Mouse (Mus musculus): ENCODE measurements around the gene Ubl4b. TPM values are rescaled to one million over a fixed set of nuclear protein-coding genes. Genes with fewer than 3 reads are reported as not detected.
A peak's percentile ranks its signal among the peaks of the same experiment; 100 is the strongest.

Ubl4b gene
- polyA plus RNA-seq, 1 experiment = not detected

GRCm38 (mm10) chr3:107579466-107579865 is 24.6 kb upstream of the Ubl4b start:
- no peak overlapping the region for H3K4me3 ChIP-seq (ENCODE audit: insufficient read depth, poor library complexity, severe bottlenecking)
- no peaks in the 10 kb centered on the region for H3K79me2 ChIP-seq (ENCODE audit: control insufficient read depth, insufficient read depth)
- H3ac ChIP-seq (ENCODE audit: control insufficient read depth, insufficient read length, low read depth) = no peak overlapping the region
- H3K27me3 ChIP-seq (ENCODE audit: control insufficient read depth, insufficient read depth, insufficient read length) = peaks cover 40% of the 10 kb centered on the region
- H3K79me3 ChIP-seq (ENCODE audit: low read depth) = no peaks in the 10 kb centered on the region
- H3K36me3 ChIP-seq (ENCODE audit: control insufficient read depth, insufficient read depth) = no peaks in the 10 kb centered on the region
- no peak for TF ChIP-seq MAX (IDR thresholded peaks at IDR 0.05)
- TF ChIP-seq USF1 (IDR thresholded peaks at IDR 0.05; ENCODE audit: low read depth) = no peak
- TF ChIP-seq FOSL1 (IDR thresholded peaks at IDR 0.05; ENCODE audit: insufficient read depth, low read length, poor library complexity, severe bottlenecking) = no peak
- no peak for TF ChIP-seq MYOG (IDR thresholded peaks at IDR 0.05; ENCODE audit: control insufficient read depth, extremely low read depth, insufficient read length)
- TF ChIP-seq CEBPB (IDR thresholded peaks at IDR 0.05; ENCODE audit: low read depth) = no peak
- no peak for TF ChIP-seq MYOD1 (IDR thresholded peaks at IDR 0.05; ENCODE audit: control insufficient read depth, insufficient read length, low read depth)
- no peak for TF ChIP-seq CTCF (IDR thresholded peaks at IDR 0.05; ENCODE audit: control insufficient read depth, insufficient read depth, insufficient read length)

GRCm38 (mm10) chr3:107577810-107578390 is 23.0 kb upstream of the Ubl4b start:
- TF ChIP-seq CEBPB (IDR thresholded peaks at IDR 0.05; ENCODE audit: low read depth) (no peak), FOSL1 (IDR thresholded peaks at IDR 0.05; ENCODE audit: insufficient read depth, low read length, poor library complexity, severe bottlenecking) (no peak), CTCF (IDR thresholded peaks at IDR 0.05; ENCODE audit: control insufficient read depth, insufficient read depth, insufficient read length) (no peak), USF1 (IDR thresholded peaks at IDR 0.05; ENCODE audit: low read depth) (no peak), MYOD1 (IDR thresholded peaks at IDR 0.05; ENCODE audit: control insufficient read depth, insufficient read length, low read depth) (no peak), MAX (IDR thresholded peaks at IDR 0.05) (no peak), MYOG (IDR thresholded peaks at IDR 0.05; ENCODE audit: control insufficient read depth, extremely low read depth, insufficient read length) (no peak)
- no peaks in the 10 kb centered on the region for H3K79me3 ChIP-seq (ENCODE audit: low read depth)
- H3K27me3 ChIP-seq (ENCODE audit: control insufficient read depth, insufficient read depth, insufficient read length) = peaks cover 27% of the 10 kb centered on the region
- no peaks in the 10 kb centered on the region for H3K79me2 ChIP-seq (ENCODE audit: control insufficient read depth, insufficient read depth)
- H3K36me3 ChIP-seq (ENCODE audit: control insufficient read depth, insufficient read depth) = no peaks in the 10 kb centered on the region
- no peak overlapping the region for H3K4me3 ChIP-seq (ENCODE audit: insufficient read depth, poor library complexity, severe bottlenecking)
- no peak overlapping the region for H3ac ChIP-seq (ENCODE audit: control insufficient read depth, insufficient read length, low read depth)

GRCm38 (mm10) chr3:107576807-107577206 is 21.9 kb upstream of the Ubl4b start:
- H3ac ChIP-seq (ENCODE audit: control insufficient read depth, insufficient read length, low read depth) = no peak overlapping the region
- no peaks in the 10 kb centered on the region for H3K79me2 ChIP-seq (ENCODE audit: control insufficient read depth, insufficient read depth)
- H3K27me3 ChIP-seq (ENCODE audit: control insufficient read depth, insufficient read depth, insufficient read length) = peaks cover 17% of the 10 kb centered on the region
- no peak overlapping the region for H3K4me3 ChIP-seq (ENCODE audit: insufficient read depth, poor library complexity, severe bottlenecking)
- H3K79me3 ChIP-seq (ENCODE audit: low read depth) = no peaks in the 10 kb centered on the region
- TF ChIP-seq MAX (IDR thresholded peaks at IDR 0.05) (no peak), CEBPB (IDR thresholded peaks at IDR 0.05; ENCODE audit: low read depth) (no peak), CTCF (IDR thresholded peaks at IDR 0.05; ENCODE audit: control insufficient read depth, insufficient read depth, insufficient read length) (no peak), MYOD1 (IDR thresholded peaks at IDR 0.05; ENCODE audit: control insufficient read depth, insufficient read length, low read depth) (no peak), FOSL1 (IDR thresholded peaks at IDR 0.05; ENCODE audit: insufficient read depth, low read length, poor library complexity, severe bottlenecking) (no peak)
- no peaks in the 10 kb centered on the region for H3K36me3 ChIP-seq (ENCODE audit: control insufficient read depth, insufficient read depth)

- TF ChIP-seq CEBPB (IDR thresholded peaks at IDR 0.05; ENCODE audit: low read depth) (no peak), MYOD1 (IDR thresholded peaks at IDR 0.05; ENCODE audit: control insufficient read depth, insufficient read length, low read depth) (no peak), MAX (IDR thresholded peaks at IDR 0.05) (no peak), MYOG (IDR thresholded peaks at IDR 0.05; ENCODE audit: control insufficient read depth, extremely low read depth, insufficient read length) (no peak), FOSL1 (IDR thresholded peaks at IDR 0.05; ENCODE audit: insufficient read depth, low read length, poor library complexity, severe bottlenecking) (no peak), USF1 (IDR thresholded peaks at IDR 0.05; ENCODE audit: low read depth) (no peak)
- H3K79me2 ChIP-seq (ENCODE audit: control insufficient read depth, insufficient read depth) = no peaks in the 10 kb centered on the region
- peaks cover 11% of the 10 kb centered on the region for H3K27me3 ChIP-seq (ENCODE audit: control insufficient read depth, insufficient read depth, insufficient read length)
- no peak overlapping the region for H3K4me3 ChIP-seq (ENCODE audit: insufficient read depth, poor library complexity, severe bottlenecking)
- H3K36me3 ChIP-seq (ENCODE audit: control insufficient read depth, insufficient read depth) = no peaks in the 10 kb centered on the region
- H3ac ChIP-seq (ENCODE audit: control insufficient read depth, insufficient read length, low read depth) = no peak overlapping the region
- H3K79me3 ChIP-seq (ENCODE audit: low read depth) = no peaks in the 10 kb centered on the region
Measured at GRCm38 (mm10) chr3:107571205-107571604, 16.3 kb upstream of the Ubl4b start.

GRCm38 (mm10) chr3:107568721-107569120 is 13.8 kb upstream of the Ubl4b start:
- peaks cover 17% of the 10 kb centered on the region for H3K27me3 ChIP-seq (ENCODE audit: control insufficient read depth, insufficient read depth, insufficient read length)
- H3K4me3 ChIP-seq (ENCODE audit: insufficient read depth, poor library complexity, severe bottlenecking) = no peak overlapping the region
- no peak overlapping the region for H3ac ChIP-seq (ENCODE audit: control insufficient read depth, insufficient read length, low read depth)
- TF ChIP-seq USF1 (IDR thresholded peaks at IDR 0.05; ENCODE audit: low read depth) (no peak), CTCF (IDR thresholded peaks at IDR 0.05; ENCODE audit: control insufficient read depth, insufficient read depth, insufficient read length) (no peak), FOSL1 (IDR thresholded peaks at IDR 0.05; ENCODE audit: insufficient read depth, low read length, poor library complexity, severe bottlenecking) (no peak), MAX (IDR thresholded peaks at IDR 0.05) (no peak), MYOD1 (IDR thresholded peaks at IDR 0.05; ENCODE audit: control insufficient read depth, insufficient read length, low read depth) (no peak), MYOG (IDR thresholded peaks at IDR 0.05; ENCODE audit: control insufficient read depth, extremely low read depth, insufficient read length) (no peak), CEBPB (IDR thresholded peaks at IDR 0.05; ENCODE audit: low read depth) (no peak)
- H3K79me2 ChIP-seq (ENCODE audit: control insufficient read depth, insufficient read depth) = no peaks in the 10 kb centered on the region
- no peaks in the 10 kb centered on the region for H3K36me3 ChIP-seq (ENCODE audit: control insufficient read depth, insufficient read depth)
- H3K79me3 ChIP-seq (ENCODE audit: low read depth) = no peaks in the 10 kb centered on the region

GRCm38 (mm10) chr3:107567766-107568165 is 12.9 kb upstream of the Ubl4b start:
- no peak for TF ChIP-seq MYOD1 (IDR thresholded peaks at IDR 0.05; ENCODE audit: control insufficient read depth, insufficient read length, low read depth)
- peak; percentile 7 for TF ChIP-seq USF1 (IDR thresholded peaks at IDR 0.05; ENCODE audit: low read depth)
- TF ChIP-seq CTCF (IDR thresholded peaks at IDR 0.05; ENCODE audit: control insufficient read depth, insufficient read depth, insufficient read length) = no peak
- TF ChIP-seq CEBPB (IDR thresholded peaks at IDR 0.05; ENCODE audit: low read depth) = no peak
- Histone ChIP-seq H3K79me2 (ENCODE audit: control insufficient read depth, insufficient read depth) (no peaks in the 10 kb centered on the region), H3K36me3 (ENCODE audit: control insufficient read depth, insufficient read depth) (no peaks in the 10 kb centered on the region), H3K27me3 (ENCODE audit: control insufficient read depth, insufficient read depth, insufficient read length) (peaks cover 17% of the 10 kb centered on the region), H3K79me3 (ENCODE audit: low read depth) (no peaks in the 10 kb centered on the region), H3K4me3 (ENCODE audit: insufficient read depth, poor library complexity, severe bottlenecking) (no peak overlapping the region), H3ac (ENCODE audit: control insufficient read depth, insufficient read length, low read depth) (no peak overlapping the region)
